Mouse (Mus musculus) liver, postnatal 0 days (tissue): Measurements from ENCODE around the gene Pum3.

Source experiments
- CTCF ChIP-seq: sonication (generic); IDR thresholded peaks from 2 replicates; pipeline ENCODE4 v1.5.1; 2016; ENCODE audit warnings: antibody characterized with exemption, low read depth
- EP300 ChIP-seq: IDR thresholded peaks from 2 replicates; pipeline ENCODE4 v1.6.1; 2016; ENCODE audit warnings: antibody characterized with exemption, low read depth, mild to moderate bottlenecking

- TF ChIP-seq CTCF, result no peak
- TF ChIP-seq EP300, result no peak
These were observed 8.5 kb upstream of the Pum3 start for GRCm38 (mm10) chr19:27437982-27438652.
